Comparison of ENCODE assay signal across 26 mouse cellular contexts in the genomic region with DNA sequence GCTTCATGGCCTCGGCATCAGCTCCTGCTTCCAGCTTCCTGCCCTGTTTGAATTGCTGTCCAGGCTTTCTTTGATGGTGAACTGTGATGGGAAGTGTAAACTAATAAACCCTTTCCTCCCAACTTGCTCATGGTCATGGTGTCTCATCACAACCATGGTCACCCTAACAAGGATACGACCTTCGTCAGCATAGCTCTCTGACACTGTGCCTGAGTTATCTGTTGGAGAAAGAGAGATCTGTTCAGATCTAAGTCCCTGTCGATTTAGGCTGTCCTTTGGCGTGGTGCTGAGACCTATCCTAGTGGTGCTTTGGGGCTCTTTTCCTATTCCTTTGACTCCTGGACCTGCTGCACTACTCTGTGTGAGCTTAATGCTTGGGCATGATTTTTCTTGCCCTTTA.
"Had no signal": no experiment of that assay in that cellular context is flagged by ENCODE, and none has a peak within 500 bp of the region (broad histone marks: within the 10 kb centered on the region; RNA-seq: fewer than 3 reads in every experiment).

No protein-coding gene starts in this region.

- H3K4me1 ChIP-seq: embryonic facial prominence, embryonic 10.5 days; embryonic facial prominence, embryonic 12.5 days; embryonic facial prominence, embryonic 13.5 days; embryonic facial prominence, embryonic 15.5 days; forebrain, embryonic 12.5 days; forebrain, embryonic 15.5 days; heart, embryonic 10.5 days; heart, embryonic 12.5 days; heart, embryonic 13.5 days had no signal

- ATAC-seq: forebrain, embryonic 13.5 days; forebrain, embryonic 14.5 days; forebrain, embryonic 15.5 days; forebrain, embryonic 16.5 days; forebrain, postnatal 0 days had no signal

- H3K36me3 ChIP-seq: embryonic facial prominence, embryonic 10.5 days; embryonic facial prominence, embryonic 12.5 days; embryonic facial prominence, embryonic 13.5 days; embryonic facial prominence, embryonic 15.5 days; forebrain, embryonic 10.5 days; forebrain, embryonic 12.5 days; forebrain, embryonic 15.5 days; heart, embryonic 10.5 days; heart, embryonic 12.5 days; heart, embryonic 13.5 days had no signal

- H3K4me3 ChIP-seq: embryonic facial prominence, embryonic 10.5 days; embryonic facial prominence, embryonic 12.5 days; embryonic facial prominence, embryonic 13.5 days; embryonic facial prominence, embryonic 15.5 days; erythroblast, embryonic 14.5 days; forebrain, embryonic 10.5 days; forebrain, embryonic 12.5 days; forebrain, embryonic 13.5 days; forebrain, embryonic 15.5 days; gastrocnemius, adult 2 months; heart, adult 2 months; heart, embryonic 10.5 days; heart, embryonic 12.5 days; heart, embryonic 13.5 days had no signal

- H3K9me3 ChIP-seq: embryonic facial prominence, embryonic 10.5 days; embryonic facial prominence, embryonic 12.5 days; embryonic facial prominence, embryonic 13.5 days; embryonic facial prominence, embryonic 15.5 days; forebrain, embryonic 10.5 days; forebrain, embryonic 12.5 days; forebrain, embryonic 13.5 days; forebrain, embryonic 15.5 days; heart, embryonic 10.5 days; heart, embryonic 12.5 days; heart, embryonic 13.5 days had no signal

- DNase-seq: cerebellum, postnatal 25 days; cerebellum, postnatal 36 days; embryo, embryonic 11 days; forebrain, postnatal 0 days; gastrocnemius, adult 2 months; gastrocnemius, postnatal 10 days; gastrocnemius, postnatal 14 days; gastrocnemius, postnatal 25 days; gastrocnemius, postnatal 36 days; heart, adult 11 months; heart, adult 18-20 months; heart, adult 2 months had no signal

- H3K27me3 ChIP-seq: embryonic facial prominence, embryonic 12.5 days; embryonic facial prominence, embryonic 13.5 days; embryonic facial prominence, embryonic 15.5 days; forebrain, embryonic 12.5 days; forebrain, embryonic 13.5 days; forebrain, embryonic 15.5 days; heart, embryonic 12.5 days; heart, embryonic 13.5 days had no signal
